Mouse (Mus musculus) T-cell, adult 66 days (primary cell): ENCODE results near the gene Slc29a1. TPM values are rescaled to one million over a fixed set of nuclear protein-coding genes. Genes with fewer than 3 reads are reported as not detected.

Experiments
- total RNA-seq, 2 experiments: library from RNA; stranded (reverse); gene quantifications; 3 replicates in 1 of 2; 4 replicates in 1 of 2; pipeline ENCODE4 v1.2.4; 2023

The Slc29a1 gene
- 10 to 100 TPM; 36.4 to 39.0 TPM for total RNA-seq

GRCm38 (mm10) chr17:45599446-45600242 is at the start of gene Slc29a1:
Gene Slc29a1 (minus strand): TSS chr17:45599606.

GRCm38 (mm10) chr17:45601877-45602304 is 2.5 kb upstream of the Slc29a1 start, which contains the start of gene Mymx:
Gene Mymx (minus strand): TSS chr17:45602102.

GRCm38 (mm10) chr17:45573087-45573779 is 26.2 kb downstream of the Slc29a1 start, which contains the start of gene Hsp90ab1:
Gene Hsp90ab1 (minus strand): TSS chr17:45573271.

GRCm38 (mm10) chr17:45563655-45564530 is 35.5 kb downstream of the Slc29a1 start, which contains the start of gene Slc35b2:
Gene Slc35b2 (plus strand): TSS chr17:45563874.

GRCm38 (mm10) chr17:45555452-45556106 is 43.8 kb downstream of the Slc29a1 start, which contains the start of gene Nfkbie:
Gene Nfkbie (plus strand): TSS chr17:45555703.

GRCm38 (mm10) chr17:45549617-45550181 is 49.7 kb downstream of the Slc29a1 start, which contains the start of gene Tmem151b:
Gene Tmem151b (minus strand): TSS chr17:45549677.

Other genes with a start within 250 kb of the Slc29a1 start
- 10 to 100 TPM; 71.2 to 81.6 TPM for gene Cdc5l, start 165.9 kb downstream of the Slc29a1 start, total RNA-seq
- not detected for gene Spats1, start 124.2 kb downstream of the Slc29a1 start, total RNA-seq
- 10 to 100 TPM; 16.8 to 19.8 TPM for gene Aars2, start 92.8 kb downstream of the Slc29a1 start, total RNA-seq
- not detected for gene Tcte1, start 76.2 kb downstream of the Slc29a1 start, total RNA-seq
- under 1 TPM in 1 of 2 experiments, not detected in 1; 0.12 TPM for gene Tmem151b, start 49.9 kb downstream of the Slc29a1 start, total RNA-seq
- 10 to 100 TPM; 34.2 to 36.7 TPM for gene Nfkbie, start 43.9 kb downstream of the Slc29a1 start, total RNA-seq
- 10 to 100 TPM; 24.1 to 27.2 TPM for gene Slc35b2, start 35.7 kb downstream of the Slc29a1 start, total RNA-seq
- gene Hsp90ab1, start 26.3 kb downstream of the Slc29a1 start, total RNA-seq, result 1,000 to 10,000 TPM; 1,164 to 1,173 TPM
- gene Mymx, start 2.5 kb upstream of the Slc29a1 start, total RNA-seq, result not detected
- gene Capn11, start 59.7 kb upstream of the Slc29a1 start, total RNA-seq, result 1 to 10 TPM in 1 of 2 experiments, under 1 TPM in 1; 0.86 to 1.2 TPM
- 10 to 100 TPM; 28.7 to 33.6 TPM for gene Mrpl14, start 86.7 kb upstream of the Slc29a1 start, total RNA-seq
- 10 to 100 TPM; 36.7 to 40.1 TPM for gene Tmem63b, start 87.3 kb upstream of the Slc29a1 start, total RNA-seq
- not detected for gene 1600014C23Rik, start 134.2 kb upstream of the Slc29a1 start, total RNA-seq